Comparison of ENCODE assay signal across 11 mouse cellular contexts in the genomic region with DNA sequence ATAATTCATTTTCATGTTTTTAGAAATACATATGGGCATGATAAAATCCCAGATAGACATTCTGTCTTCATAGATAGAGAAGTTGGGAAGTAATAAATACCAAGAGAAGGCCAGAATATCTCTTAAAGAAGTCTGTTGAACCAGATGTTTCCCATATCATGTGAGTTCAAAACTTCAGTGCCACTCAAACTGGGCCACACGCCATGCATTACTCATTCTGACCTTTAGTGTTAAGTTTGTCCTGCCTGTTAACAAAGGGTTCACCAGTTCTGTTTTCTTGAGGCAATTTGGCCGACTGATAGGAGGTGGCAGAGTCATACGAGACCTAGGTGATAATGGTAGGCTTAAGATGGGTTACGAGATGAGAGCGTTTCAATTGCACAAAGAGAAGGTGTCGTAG.
A peak's percentile ranks its signal among the peaks of the same experiment; 100 is the strongest.
DNase-seq lines count a peak whose midpoint lies in the region; ATAC-seq and TF ChIP-seq lines count a peak whose summit lies in the region.
"Had no signal": no experiment of that assay in that cellular context is flagged by ENCODE, and none has a peak within 500 bp of the region (broad histone marks: within the 10 kb centered on the region; RNA-seq: fewer than 3 reads in every experiment).

No protein-coding gene starts in this region.

- no peak overlapping the region for H3K9ac ChIP-seq in liver, embryonic 16.5 days (ENCODE audit: low read depth, low read length)
- H3K9ac ChIP-seq in forebrain, postnatal 0 days, result no peak overlapping the region
- no peak overlapping the region for H3K9ac ChIP-seq in intestine, embryonic 16.5 days (ENCODE audit: low read depth, low read length)
- H3K9ac ChIP-seq: midbrain, embryonic 12.5 days had no signal

- H3K27ac ChIP-seq in liver, embryonic 16.5 days (ENCODE audit: low read length), result 0 out of 2 replicates have a peak overlapping the region, but pooled peaks have one; percentile 21
- H3K27ac ChIP-seq in forebrain, postnatal 0 days (ENCODE audit: low read depth, low read length), result no peak overlapping the region
- H3K27ac ChIP-seq in intestine, embryonic 16.5 days (ENCODE audit: low read length), result no peak overlapping the region
- H3K27ac ChIP-seq: kidney, postnatal 0 days; left cerebral cortex, adult 2 months; midbrain, embryonic 12.5 days had no signal

- H3K4me3 ChIP-seq in liver, embryonic 16.5 days (ENCODE audit: low read depth, low read length), result no peak overlapping the region
- no peak overlapping the region for H3K4me3 ChIP-seq in forebrain, postnatal 0 days (ENCODE audit: low read depth, low read length)
- H3K4me3 ChIP-seq in intestine, embryonic 16.5 days (ENCODE audit: low read length), result no peak overlapping the region
- H3K4me3 ChIP-seq: forebrain, embryonic 10.5 days; left cerebral cortex, adult 2 months; midbrain, embryonic 12.5 days had no signal

- ATAC-seq in liver, embryonic 16.5 days (ENCODE audit: low read depth), result no peak
- no peak for ATAC-seq in forebrain, postnatal 0 days
- no peak for ATAC-seq in intestine, embryonic 16.5 days

- WGBS in liver, embryonic 16.5 days (ENCODE audit: insufficient replicate concordance), result 40% methylated on average over 6 of the region's 6 CpGs
- WGBS in forebrain, postnatal 0 days, result 65% methylated on average over 6 of the region's 6 CpGs
- WGBS in intestine, embryonic 16.5 days, result 68% methylated on average over 6 of the region's 6 CpGs

- peak; percentile 11 for DNase-seq in heart, adult 8-10 months (ENCODE audit: low spot score)
- no peak for DNase-seq in heart, postnatal 4 days
- peak; percentile 77 for DNase-seq in 3T3-L1 (ENCODE audit: low read depth, low spot score)
- DNase-seq in NIH3T3 (ENCODE audit: low read depth), result peak; percentile 22
- DNase-seq in forebrain, postnatal 0 days, result no peak

- H3K27me3 ChIP-seq in liver, embryonic 16.5 days (ENCODE audit: control insufficient read depth, insufficient read depth, low read depth, low read length), result no peaks in the 10 kb centered on the region
- H3K27me3 ChIP-seq in forebrain, postnatal 0 days (ENCODE audit: insufficient read depth, low read length), result no peaks in the 10 kb centered on the region
- no peaks in the 10 kb centered on the region for H3K27me3 ChIP-seq in intestine, embryonic 16.5 days (replicated peaks; ENCODE audit: control insufficient read depth, insufficient read depth, low read length)
- H3K27me3 ChIP-seq: midbrain, embryonic 12.5 days had no signal

- TF ChIP-seq CTCF in forebrain, postnatal 0 days (IDR thresholded peaks at IDR 0.05; ENCODE audit: low read depth), result no peak

- H3K4me2 ChIP-seq in liver, embryonic 16.5 days (ENCODE audit: low read depth, low read length), result no peak overlapping the region
- no peak overlapping the region for H3K4me2 ChIP-seq in forebrain, postnatal 0 days (ENCODE audit: low read depth)
- H3K4me2 ChIP-seq in intestine, embryonic 16.5 days (ENCODE audit: low read depth, low read length), result no peak overlapping the region
- H3K4me2 ChIP-seq: midbrain, embryonic 12.5 days had no signal

- peaks cover 28% of the 10 kb centered on the region for H3K4me1 ChIP-seq in liver, embryonic 16.5 days (ENCODE audit: control insufficient read depth, low read depth, low read length)
- 0 out of 2 replicates have a peak, but pooled peaks cover 3% of the 10 kb centered on the region for H3K4me1 ChIP-seq in forebrain, postnatal 0 days (ENCODE audit: insufficient read depth)
- H3K4me1 ChIP-seq in intestine, embryonic 16.5 days (ENCODE audit: control insufficient read depth, insufficient read depth, low read length), result no peaks in the 10 kb centered on the region

- no peaks in the 10 kb centered on the region for H3K36me3 ChIP-seq in liver, embryonic 16.5 days (ENCODE audit: control insufficient read depth, insufficient read depth)
- no peaks in the 10 kb centered on the region for H3K36me3 ChIP-seq in forebrain, postnatal 0 days (ENCODE audit: insufficient read depth)
- no peaks in the 10 kb centered on the region for H3K36me3 ChIP-seq in intestine, embryonic 16.5 days (ENCODE audit: control insufficient read depth, insufficient read depth, low read length)
- H3K36me3 ChIP-seq: forebrain, embryonic 10.5 days; midbrain, embryonic 12.5 days had no signal

- no peaks in the 10 kb centered on the region for H3K9me3 ChIP-seq in liver, embryonic 16.5 days (replicated peaks; ENCODE audit: control insufficient read depth, low read length)
- H3K9me3 ChIP-seq in forebrain, postnatal 0 days (ENCODE audit: low read length), result no peaks in the 10 kb centered on the region
- H3K9me3 ChIP-seq in intestine, embryonic 16.5 days (ENCODE audit: control insufficient read depth, low read length), result no peaks in the 10 kb centered on the region
- H3K9me3 ChIP-seq: forebrain, embryonic 10.5 days; midbrain, embryonic 12.5 days had no signal

Comparison
In these comparisons a context has a peak if more than half of its experiments do, and no peak if none do; other contexts are left out.
1. DNase-seq: peak in heart, adult 8-10 months (single experiment), 3T3-L1 (single experiment) and NIH3T3 (single experiment); none in heart, postnatal 4 days (single experiment) and forebrain, postnatal 0 days (single experiment).